16 mouse cellular contexts compared by ENCODE assay signal in the genomic region with DNA sequence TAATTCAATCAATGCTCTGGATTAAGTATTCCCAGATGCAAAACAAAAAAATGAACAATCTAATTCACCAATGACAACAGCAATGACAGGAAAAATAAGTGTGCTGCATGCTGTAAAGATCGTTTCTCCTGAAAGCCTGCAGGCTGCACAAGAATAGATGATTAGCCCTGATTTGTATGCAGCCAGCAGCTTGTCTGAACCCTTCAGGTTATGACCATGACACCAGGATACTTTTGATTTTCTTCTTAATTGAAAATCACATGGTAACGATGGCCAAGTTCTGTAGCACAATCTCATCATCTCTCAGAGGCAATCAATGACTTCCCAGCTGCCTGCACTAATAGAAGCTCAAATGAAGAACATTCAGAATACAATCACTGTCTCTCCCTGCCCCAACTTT.
DNase-seq lines count a peak whose midpoint lies in the region; ATAC-seq lines count a peak whose summit lies in the region.
"Had no signal": no experiment of that assay in that cellular context is flagged by ENCODE, and none has a peak within 500 bp of the region (broad histone marks: within the 10 kb centered on the region; RNA-seq: fewer than 3 reads in every experiment).

No protein-coding gene starts in this region.

- no peak overlapping the region for H3K9ac ChIP-seq in forebrain, embryonic 12.5 days
- no peak overlapping the region for H3K9ac ChIP-seq in forebrain, embryonic 13.5 days
- no peak overlapping the region for H3K9ac ChIP-seq in midbrain, embryonic 12.5 days (replicated peaks)
- H3K9ac ChIP-seq in midbrain, embryonic 14.5 days (replicated peaks; ENCODE audit: low read length) = no peak overlapping the region
- H3K9ac ChIP-seq: heart, embryonic 13.5 days; hindbrain, embryonic 14.5 days had no signal

- no peaks in the 10 kb centered on the region for H3K4me1 ChIP-seq in forebrain, embryonic 12.5 days
- H3K4me1 ChIP-seq in forebrain, embryonic 13.5 days = no peaks in the 10 kb centered on the region
- no peaks in the 10 kb centered on the region for H3K4me1 ChIP-seq in midbrain, embryonic 12.5 days
- no peaks in the 10 kb centered on the region for H3K4me1 ChIP-seq in midbrain, embryonic 10.5 days
- no peaks in the 10 kb centered on the region for H3K4me1 ChIP-seq in midbrain, embryonic 14.5 days (ENCODE audit: control insufficient read depth, insufficient read depth, low read length)
- H3K4me1 ChIP-seq: embryonic facial prominence, embryonic 10.5 days; heart, embryonic 13.5 days had no signal

- H3K36me3 ChIP-seq in forebrain, embryonic 12.5 days (replicated peaks) = no peaks in the 10 kb centered on the region
- no peaks in the 10 kb centered on the region for H3K36me3 ChIP-seq in forebrain, embryonic 13.5 days (ENCODE audit: poor library complexity, severe bottlenecking)
- no peaks in the 10 kb centered on the region for H3K36me3 ChIP-seq in midbrain, embryonic 12.5 days
- H3K36me3 ChIP-seq in midbrain, embryonic 10.5 days = no peaks in the 10 kb centered on the region
- no peaks in the 10 kb centered on the region for H3K36me3 ChIP-seq in midbrain, embryonic 14.5 days (ENCODE audit: control insufficient read depth, insufficient read depth, low read length)
- H3K36me3 ChIP-seq: embryonic facial prominence, embryonic 10.5 days; heart, embryonic 13.5 days had no signal

- no peak for DNase-seq in midbrain, embryonic 10.5 days (ENCODE audit: low spot score)
- DNase-seq in midbrain, embryonic 14.5 days = peak; percentile 29
- DNase-seq in cerebellum, adult 8-10 months = no peak
- no peak for DNase-seq in yolk sac, embryonic 10.5 days (ENCODE audit: low spot score)
- DNase-seq: adrenal gland, postnatal 10 days; cerebellum, adult 11-12 months; cerebellum, adult 9-11 months; gastrocnemius, postnatal 36 days; heart, adult 11 months; heart, postnatal 36 days had no signal

- no peaks in the 10 kb centered on the region for H3K27me3 ChIP-seq in forebrain, embryonic 12.5 days
- H3K27me3 ChIP-seq in forebrain, embryonic 13.5 days = no peaks in the 10 kb centered on the region
- no peaks in the 10 kb centered on the region for H3K27me3 ChIP-seq in midbrain, embryonic 12.5 days
- no peaks in the 10 kb centered on the region for H3K27me3 ChIP-seq in midbrain, embryonic 10.5 days (ENCODE audit: low read depth, poor library complexity, severe bottlenecking)
- no peaks in the 10 kb centered on the region for H3K27me3 ChIP-seq in midbrain, embryonic 14.5 days (ENCODE audit: control insufficient read depth, insufficient read depth, low read length)
- H3K27me3 ChIP-seq: heart, embryonic 13.5 days had no signal

- 43% methylated on average over 2 of the region's 2 CpGs for WGBS in forebrain, embryonic 12.5 days
- 23% methylated on average over 2 of the region's 2 CpGs for WGBS in forebrain, embryonic 13.5 days
- 43% methylated on average over 2 of the region's 2 CpGs for WGBS in midbrain, embryonic 12.5 days
- WGBS in midbrain, embryonic 10.5 days = 71% methylated on average over 2 of the region's 2 CpGs
- WGBS in midbrain, embryonic 14.5 days = 29% methylated on average over 2 of the region's 2 CpGs

- H3K9me3 ChIP-seq in forebrain, embryonic 12.5 days = no peaks in the 10 kb centered on the region
- no peaks in the 10 kb centered on the region for H3K9me3 ChIP-seq in forebrain, embryonic 13.5 days (replicated peaks)
- no peaks in the 10 kb centered on the region for H3K9me3 ChIP-seq in midbrain, embryonic 12.5 days
- H3K9me3 ChIP-seq in midbrain, embryonic 10.5 days (replicated peaks) = no peaks in the 10 kb centered on the region
- H3K9me3 ChIP-seq in midbrain, embryonic 14.5 days (ENCODE audit: control insufficient read depth, low read length) = no peaks in the 10 kb centered on the region
- H3K9me3 ChIP-seq: embryonic facial prominence, embryonic 10.5 days; heart, embryonic 13.5 days had no signal

- H3K4me3 ChIP-seq in forebrain, embryonic 12.5 days (replicated peaks) = no peak overlapping the region
- H3K4me3 ChIP-seq in forebrain, embryonic 13.5 days = no peak overlapping the region
- H3K4me3 ChIP-seq in midbrain, embryonic 12.5 days = no peak overlapping the region
- no peak overlapping the region for H3K4me3 ChIP-seq in midbrain, embryonic 10.5 days
- H3K4me3 ChIP-seq in midbrain, embryonic 14.5 days (replicated peaks; ENCODE audit: low read depth, low read length) = no peak overlapping the region
- H3K4me3 ChIP-seq: embryonic facial prominence, embryonic 10.5 days; heart, embryonic 13.5 days had no signal

- peak; percentile 44 for ATAC-seq in forebrain, embryonic 12.5 days (ENCODE audit: low FRiP score)
- no peak; the same call in 1 of the 2 replicates for ATAC-seq in forebrain, embryonic 13.5 days
- 0 out of 2 replicates have a peak, but pooled peaks have one; percentile 44 for ATAC-seq in midbrain, embryonic 12.5 days (ENCODE audit: low FRiP score, low read depth)
- no peak; the same call in 1 of the 2 replicates for ATAC-seq in midbrain, embryonic 14.5 days (ENCODE audit: low FRiP score, low TSS enrichment)

- no peak overlapping the region for H3K4me2 ChIP-seq in forebrain, embryonic 12.5 days
- no peak overlapping the region for H3K4me2 ChIP-seq in forebrain, embryonic 13.5 days
- H3K4me2 ChIP-seq in midbrain, embryonic 12.5 days (replicated peaks) = no peak overlapping the region
- no peak overlapping the region for H3K4me2 ChIP-seq in midbrain, embryonic 14.5 days (ENCODE audit: low read length)
- H3K4me2 ChIP-seq: heart, embryonic 13.5 days; hindbrain, embryonic 14.5 days had no signal

- H3K27ac ChIP-seq in forebrain, embryonic 12.5 days = no peak overlapping the region
- H3K27ac ChIP-seq in forebrain, embryonic 13.5 days = no peak overlapping the region
- H3K27ac ChIP-seq in midbrain, embryonic 12.5 days (replicated peaks) = 0 out of 2 replicates have a peak overlapping the region, but pooled peaks have one; percentile 21
- no peak overlapping the region for H3K27ac ChIP-seq in midbrain, embryonic 10.5 days (replicated peaks)
- H3K27ac ChIP-seq in midbrain, embryonic 14.5 days (replicated peaks; ENCODE audit: low read depth, low read length) = no peak overlapping the region
- H3K27ac ChIP-seq: embryonic facial prominence, embryonic 10.5 days; heart, embryonic 13.5 days; hindbrain, embryonic 14.5 days had no signal

Comparison
In these comparisons a context has a peak if more than half of its experiments do, and no peak if none do; other contexts are left out.
1. ATAC-seq: peak in forebrain, embryonic 12.5 days (single experiment) and midbrain, embryonic 12.5 days (single experiment); none in forebrain, embryonic 13.5 days (single experiment) and midbrain, embryonic 14.5 days (single experiment).